Mouse (Mus musculus): ENCODE results near the gene Tmsb15b1. TPM values are rescaled to one million over a fixed set of nuclear protein-coding genes. Genes with fewer than 3 reads are reported as not detected.

The Tmsb15b1 gene
- 29.9 TPM for polyA plus RNA-seq (2017; shearing (Covaris generic))

GRCm38 (mm10) chrX:136976424-136977084 lies at the start of gene Tmsb15b1, which contains the start of gene Tmsb15l:
Gene Tmsb15b1, minus strand, starts transcription at chrX:136976874.
Gene Tmsb15l, minus strand, starts transcription at chrX:136976869.

GRCm38 (mm10) chrX:136992978-136993547 lies 16.4 kb upstream of the Tmsb15b1 start, which contains the start of gene Zcchc18:
Gene Zcchc18, plus strand, starts transcription at chrX:136993155.

GRCm38 (mm10) chrX:136975397-136975796 lies 1.3 kb downstream of the Tmsb15b1 start, which contains the start of gene Tmsb15b2:
Gene Tmsb15b2, minus strand, starts transcription at chrX:136975497.

GRCm38 (mm10) chrX:136927031-136927430 lies 49.6 kb downstream of the Tmsb15b1 start, which contains the start of gene H2bfm:
Gene H2bfm, plus strand, starts transcription at chrX:136927325.

Other genes starting within 250 kb of the Tmsb15b1 start
- 99.9 TPM for gene Morf4l2, start 233.2 kb downstream of the Tmsb15b1 start, polyA plus RNA-seq (2017; shearing (Covaris generic))
- gene Glra4, start 196.7 kb downstream of the Tmsb15b1 start, polyA plus RNA-seq (2017; shearing (Covaris generic)): not detected
- gene Plp1, start 154.2 kb downstream of the Tmsb15b1 start, polyA plus RNA-seq (2017; shearing (Covaris generic)): 3.1 TPM
- gene Rab9b, start 108.1 kb downstream of the Tmsb15b1 start, polyA plus RNA-seq (2017; shearing (Covaris generic)): not detected
- not detected for gene H2bfm, start 49.5 kb downstream of the Tmsb15b1 start, polyA plus RNA-seq (2017; shearing (Covaris generic))
- gene Tmsb15b2, start 1.4 kb downstream of the Tmsb15b1 start, polyA plus RNA-seq (2017; shearing (Covaris generic)): 58.8 TPM
- 2.9 TPM for gene Tmsb15l, start within 50 bp of the Tmsb15b1 start, polyA plus RNA-seq (2017; shearing (Covaris generic))
- gene Zcchc18, start 16.3 kb upstream of the Tmsb15b1 start, polyA plus RNA-seq (2017; shearing (Covaris generic)): 46.4 TPM
- 16.2 TPM for gene Slc25a53, start 61.4 kb upstream of the Tmsb15b1 start, polyA plus RNA-seq (2017; shearing (Covaris generic))
- 3.1 TPM for gene Fam199x, start 72.7 kb upstream of the Tmsb15b1 start, polyA plus RNA-seq (2017; shearing (Covaris generic))
- not detected for gene Esx1, start 145.2 kb upstream of the Tmsb15b1 start, polyA plus RNA-seq (2017; shearing (Covaris generic))

All from CD4-positive, CD25-positive, alpha-beta regulatory T cell, adult 9 weeks (primary cell).